Mouse (Mus musculus) liver, embryonic 16.5 days (tissue): ENCODE results near the gene Asprv1. TPM values are rescaled to one million over a fixed set of nuclear protein-coding genes. Genes with fewer than 3 reads are reported as not detected.

Source experiments
- ATAC-seq: fragments of 200-750 bp; cut with Nextera tagmentation; 2 replicates; pipeline ENCODE4 v1.8.0; 2017; ENCODE audit warnings: low read depth, mild to moderate bottlenecking, moderate number of reproducible peaks, moderate library complexity
- H3K27ac ChIP-seq: fragments of 300-500 bp; sonication (generic); 2 replicates; pipeline ENCODE4 v1.5.1; 2014; ENCODE audit warnings: mild to moderate bottlenecking, low read length
- H3K27me3 ChIP-seq: fragments of 300-500 bp; sonication (generic); 2 replicates; pipeline ENCODE4 v1.6.1; 2014; ENCODE audit warnings: low read depth, low read length, mixed read lengths; ENCODE audit not compliant: control insufficient read depth, insufficient read depth
- H3K36me3 ChIP-seq: fragments of 300-500 bp; sonication (generic); 2 replicates; pipeline ENCODE4 v1.6.1; 2014; ENCODE audit warnings: mild to moderate bottlenecking; ENCODE audit not compliant: control insufficient read depth, insufficient read depth
- H3K4me1 ChIP-seq: fragments of 300-500 bp; sonication (generic); 2 replicates; pipeline ENCODE4 v1.6.1; 2014; ENCODE audit warnings: low read depth, low read length, mixed read lengths; ENCODE audit not compliant: control insufficient read depth
- H3K4me2 ChIP-seq: fragments of 300-500 bp; sonication (generic); 2 replicates; pipeline ENCODE4 v1.6.1; 2014; ENCODE audit warnings: low read depth, low read length, mixed read lengths
- H3K4me3 ChIP-seq: fragments of 300-500 bp; sonication (generic); 2 replicates; pipeline ENCODE4 v1.5.1; 2014; ENCODE audit warnings: low read depth, mild to moderate bottlenecking, low read length
- H3K9ac ChIP-seq: fragments of 300-500 bp; sonication (generic); 2 replicates; pipeline ENCODE4 v1.6.1; 2014; ENCODE audit warnings: low read depth, low read length
- H3K9me3 ChIP-seq: fragments of 300-500 bp; sonication (generic); replicated peaks from 2 replicates; pipeline ENCODE4 v1.6.1; 2016; ENCODE audit warnings: low read length; ENCODE audit not compliant: control insufficient read depth
- WGBS: fragments of 180-500 bp; shearing (Covaris S2); extraction: QIAGEN DNeasy Blood & Tissue Kit; methylation state at CpG from one replicate; pipeline ENCODE4 v1.1.7; 2014; ENCODE audit not compliant: insufficient replicate concordance; 5-methylcytosine and 5-hydroxymethylcytosine counted together
- polyA plus RNA-seq: library from polyadenylated mRNA; unstranded; fragments of >200 nt; fragmentation: Nextera tagmentation; extraction: Ambion mirVana; gene quantifications from 2 replicates; pipeline ENCODE4 v1.2.1, GENCODE M21; 2015

Gene Asprv1
- polyA plus RNA-seq, 1 experiment from 2014 or later, result 2.9 TPM

GRCm38 (mm10) chr6:86586070-86586469 lies 41.9 kb upstream of the Asprv1 start:
- no peak overlapping the region for H3K27ac ChIP-seq
- no peaks in the 10 kb centered on the region for H3K9me3 ChIP-seq
- no peak overlapping the region for H3K4me2 ChIP-seq
- H3K36me3 ChIP-seq, result no peaks in the 10 kb centered on the region
- H3K4me3 ChIP-seq, result no peak overlapping the region
- no peaks in the 10 kb centered on the region for H3K27me3 ChIP-seq
- H3K9ac ChIP-seq, result no peak overlapping the region
- ATAC-seq, result no peak
- 48% methylated on average over 5 of the region's 5 CpGs for WGBS
- H3K4me1 ChIP-seq, result peaks cover 16% of the 10 kb centered on the region

- no peak for ATAC-seq
- H3K9me3 ChIP-seq, result no peaks in the 10 kb centered on the region
- no peaks in the 10 kb centered on the region for H3K36me3 ChIP-seq
- 31% methylated on average over 6 of the region's 7 CpGs for WGBS
- H3K4me3 ChIP-seq, result no peak overlapping the region
- H3K27ac ChIP-seq, result no peak overlapping the region
- H3K4me1 ChIP-seq, result peaks cover 16% of the 10 kb centered on the region
- H3K4me2 ChIP-seq, result no peak overlapping the region
- H3K27me3 ChIP-seq, result no peaks in the 10 kb centered on the region
- no peak overlapping the region for H3K9ac ChIP-seq
These were observed 39.5 kb upstream of the Asprv1 start for GRCm38 (mm10) chr6:86588429-86588828.

- no peaks in the 10 kb centered on the region for H3K9me3 ChIP-seq
- no peaks in the 10 kb centered on the region; the same call in 1 of the 2 replicates for H3K27me3 ChIP-seq
These were observed 34.6 kb upstream of the Asprv1 start for GRCm38 (mm10) chr6:86593146-86593897.

GRCm38 (mm10) chr6:86594636-86595035 lies 33.3 kb upstream of the Asprv1 start:
- Histone ChIP-seq H3K4me2 (peak overlapping the region; percentile 51), H3K36me3 (no peaks in the 10 kb centered on the region), H3K4me3 (peak overlapping the region; percentile 37), H3K27me3 (no peaks in the 10 kb centered on the region; the same call in 1 of the 2 replicates), H3K9ac (0 out of 2 replicates have a peak overlapping the region, but pooled peaks have one; percentile 23), H3K27ac (no peak overlapping the region), H3K4me1 (peaks cover 21% of the 10 kb centered on the region), H3K9me3 (no peaks in the 10 kb centered on the region)
- peak; percentile 41; the same call in 1 of the 2 replicates for ATAC-seq
- 30% methylated on average over 9 of the region's 9 CpGs for WGBS

More at GRCm38 (mm10) chr6:86593146-86593897, 34.6 kb upstream of the Asprv1 start:
- ATAC-seq, result no peak
- Histone ChIP-seq H3K4me1 (peaks cover 12% of the 10 kb centered on the region), H3K36me3 (no peaks in the 10 kb centered on the region), H3K4me3 (no peak overlapping the region), H3K9ac (no peak overlapping the region), H3K4me2 (no peak overlapping the region), H3K27ac (no peak overlapping the region)
- 51% methylated on average over 10 of the region's 10 CpGs for WGBS

- Histone ChIP-seq H3K9me3 (no peaks in the 10 kb centered on the region), H3K4me3 (no peak overlapping the region), H3K27ac (no peak overlapping the region), H3K4me2 (no peak overlapping the region), H3K27me3 (no peaks in the 10 kb centered on the region; the same call in 1 of the 2 replicates), H3K36me3 (no peaks in the 10 kb centered on the region), H3K9ac (no peak overlapping the region), H3K4me1 (peaks cover 34% of the 10 kb centered on the region)
- WGBS, result 60% methylated on average over 17 of the region's 17 CpGs
- ATAC-seq, result no peak
These were observed 32.0 kb upstream of the Asprv1 start for GRCm38 (mm10) chr6:86595865-86596440.

GRCm38 (mm10) chr6:86598742-86599193 lies 29.2 kb upstream of the Asprv1 start:
- peak; percentile 69 for ATAC-seq
- H3K36me3 ChIP-seq, result no peaks in the 10 kb centered on the region
- H3K4me3 ChIP-seq, result no peak overlapping the region
- H3K27me3 ChIP-seq, result no peaks in the 10 kb centered on the region; the same call in 1 of the 2 replicates
- peak overlapping the region; percentile 92 for H3K27ac ChIP-seq
- peak overlapping the region; percentile 25; the same call in 1 of the 2 replicates for H3K9ac ChIP-seq
- peak overlapping the region; percentile 10; the same call in 1 of the 2 replicates for H3K4me2 ChIP-seq
- H3K9me3 ChIP-seq, result no peaks in the 10 kb centered on the region
- WGBS, result 59% methylated on average over 5 of the region's 5 CpGs
- peaks cover 36% of the 10 kb centered on the region for H3K4me1 ChIP-seq

GRCm38 (mm10) chr6:86599197-86599596 lies 28.8 kb upstream of the Asprv1 start:
- peaks cover 36% of the 10 kb centered on the region for H3K4me1 ChIP-seq
- no peaks in the 10 kb centered on the region; the same call in 1 of the 2 replicates for H3K27me3 ChIP-seq
- H3K4me3 ChIP-seq, result no peak overlapping the region
- peak overlapping the region; percentile 10; the same call in 1 of the 2 replicates for H3K4me2 ChIP-seq
- 15% methylated on average over 4 of the region's 4 CpGs for WGBS
- peak overlapping the region; percentile 92 for H3K27ac ChIP-seq
- H3K36me3 ChIP-seq, result no peaks in the 10 kb centered on the region
- peak; percentile 60 for ATAC-seq
- H3K9ac ChIP-seq, result peak overlapping the region; percentile 25; the same call in 1 of the 2 replicates
- H3K9me3 ChIP-seq, result no peaks in the 10 kb centered on the region

GRCm38 (mm10) chr6:86599951-86600414 lies 28.0 kb upstream of the Asprv1 start:
- peak overlapping the region; percentile 57 for H3K9ac ChIP-seq
- H3K27me3 ChIP-seq, result no peaks in the 10 kb centered on the region; the same call in 1 of the 2 replicates
- H3K27ac ChIP-seq, result peak overlapping the region; percentile 92
- H3K4me1 ChIP-seq, result peaks cover 33% of the 10 kb centered on the region
- H3K9me3 ChIP-seq, result no peaks in the 10 kb centered on the region
- H3K36me3 ChIP-seq, result no peaks in the 10 kb centered on the region
- peak overlapping the region; percentile 25; the same call in 1 of the 2 replicates for H3K4me3 ChIP-seq
- ATAC-seq, result peak; percentile 79
- 7% methylated on average over 6 of the region's 6 CpGs for WGBS
- peak overlapping the region; percentile 58 for H3K4me2 ChIP-seq
